Mouse (Mus musculus) megakaryocyte-erythroid progenitor cell, adult 5-6 weeks (primary cell): Measurements from ENCODE around the gene Slc24a1. TPM values are rescaled to one million over a fixed set of nuclear protein-coding genes. Genes with fewer than 3 reads are reported as not detected.

Source experiments
- ATAC-seq: replicated peaks from 2 replicates; pipeline ENCODE4 v1.8.0; 2016; ENCODE audit warnings: mild to moderate bottlenecking, inconsistent platforms; ENCODE audit not compliant: severe bottlenecking, poor library complexity, low FRiP score, low TSS enrichment
- total RNA-seq, 2 experiments: library from RNA; stranded (forward) in 1 of 2; stranded (reverse) in 1 of 2; fragments of 200-1000, 215-1000 nt in 1 of 2; fragments of >200 nt in 1 of 2; fragmentation: Nextera tagmentation in 1 of 2; gene quantifications; 2 replicates each; pipeline ENCODE4 v1.2.3; 2014 to 2017

Slc24a1 gene
- total RNA-seq, 2 experiments from 2014 or later = not detected

GRCm38 (mm10) chr9:64939281-64939680 is 12.1 kb downstream of the Slc24a1 start:
- no peak for ATAC-seq

GRCm38 (mm10) chr9:64938535-64938934 is 12.9 kb downstream of the Slc24a1 start:
- ATAC-seq = peak; percentile 64

GRCm38 (mm10) chr9:64937491-64937890 is 13.9 kb downstream of the Slc24a1 start:
- ATAC-seq = no peak

GRCm38 (mm10) chr9:64936508-64936907 is 14.9 kb downstream of the Slc24a1 start:
- 0 out of 2 replicates have a peak, but pooled peaks have one; percentile 34 for ATAC-seq

GRCm38 (mm10) chr9:64934015-64934754 is 17.2 kb downstream of the Slc24a1 start:
- 0 out of 2 replicates have a peak, but pooled peaks have one; percentile 15 for ATAC-seq

GRCm38 (mm10) chr9:64931751-64932610 is 19.4 kb downstream of the Slc24a1 start:
- ATAC-seq = peak; percentile 60

GRCm38 (mm10) chr9:64930256-64930655 is 21.2 kb downstream of the Slc24a1 start:
- ATAC-seq = no peak

GRCm38 (mm10) chr9:64926201-64926991 is 25.0 kb downstream of the Slc24a1 start:
- ATAC-seq = 0 out of 2 replicates have a peak, but pooled peaks have one; percentile 12

GRCm38 (mm10) chr9:64925771-64926170 is 25.6 kb downstream of the Slc24a1 start:
- no peak for ATAC-seq

GRCm38 (mm10) chr9:64918560-64918959 is 32.8 kb downstream of the Slc24a1 start:
- ATAC-seq = no peak

GRCm38 (mm10) chr9:64914629-64915028 is 36.8 kb downstream of the Slc24a1 start:
- ATAC-seq = no peak

- ATAC-seq = no peak
Measured at GRCm38 (mm10) chr9:64913973-64914372, 37.4 kb downstream of the Slc24a1 start.

GRCm38 (mm10) chr9:64913406-64913805 is 38.0 kb downstream of the Slc24a1 start:
- no peak for ATAC-seq

- ATAC-seq = no peak
Measured at GRCm38 (mm10) chr9:64907441-64907840, 44.0 kb downstream of the Slc24a1 start.

- no peak for ATAC-seq
Measured at GRCm38 (mm10) chr9:64904917-64905640, 46.3 kb downstream of the Slc24a1 start.

GRCm38 (mm10) chr9:64903386-64903785 is 48.0 kb downstream of the Slc24a1 start:
- peak; percentile 75 for ATAC-seq

- no peak for ATAC-seq
Measured at GRCm38 (mm10) chr9:64902866-64903265, 48.5 kb downstream of the Slc24a1 start.

- ATAC-seq = no peak
Measured at GRCm38 (mm10) chr9:64896605-64897004, 54.8 kb downstream of the Slc24a1 start.

GRCm38 (mm10) chr9:64886008-64886407 is 65.4 kb downstream of the Slc24a1 start:
- ATAC-seq = no peak
